Mouse (Mus musculus): ENCODE results near the gene Dnah17. TPM values are rescaled to one million over a fixed set of nuclear protein-coding genes. Genes with fewer than 3 reads are reported as not detected.

Gene Dnah17
- polyA plus RNA-seq, 1 experiment from 2014 or later = 0.23 TPM

- Histone ChIP-seq H3K9me3 (no peaks in the 10 kb centered on the region), H3K4me2 (replicated peaks) (no peak overlapping the region), H3K27ac (no peak overlapping the region), H3K36me3 (no peaks in the 10 kb centered on the region), H3K27me3 (no peaks in the 10 kb centered on the region), H3K4me3 (no peak overlapping the region), H3K9ac (no peak overlapping the region), H3K4me1 (no peaks in the 10 kb centered on the region)
- ATAC-seq (ENCODE audit: insufficient number of reproducible peaks, insufficient read depth, low FRiP score, low TSS enrichment) = no peak
- WGBS = 80% methylated on average over 16 of the region's 16 CpGs
These were observed 80.3 kb downstream of the Dnah17 start for GRCm38 (mm10) chr11:118050174-118050573.

GRCm38 (mm10) chr11:118049641-118050040 lies 80.8 kb downstream of the Dnah17 start:
- Histone ChIP-seq H3K4me2 (replicated peaks) (no peak overlapping the region), H3K36me3 (no peaks in the 10 kb centered on the region), H3K4me1 (no peaks in the 10 kb centered on the region), H3K27me3 (no peaks in the 10 kb centered on the region), H3K27ac (no peak overlapping the region), H3K9ac (no peak overlapping the region), H3K9me3 (no peaks in the 10 kb centered on the region), H3K4me3 (no peak overlapping the region)
- 29% methylated on average over 8 of the region's 8 CpGs for WGBS
- no peak for ATAC-seq (ENCODE audit: insufficient number of reproducible peaks, insufficient read depth, low FRiP score, low TSS enrichment)

DNA sequence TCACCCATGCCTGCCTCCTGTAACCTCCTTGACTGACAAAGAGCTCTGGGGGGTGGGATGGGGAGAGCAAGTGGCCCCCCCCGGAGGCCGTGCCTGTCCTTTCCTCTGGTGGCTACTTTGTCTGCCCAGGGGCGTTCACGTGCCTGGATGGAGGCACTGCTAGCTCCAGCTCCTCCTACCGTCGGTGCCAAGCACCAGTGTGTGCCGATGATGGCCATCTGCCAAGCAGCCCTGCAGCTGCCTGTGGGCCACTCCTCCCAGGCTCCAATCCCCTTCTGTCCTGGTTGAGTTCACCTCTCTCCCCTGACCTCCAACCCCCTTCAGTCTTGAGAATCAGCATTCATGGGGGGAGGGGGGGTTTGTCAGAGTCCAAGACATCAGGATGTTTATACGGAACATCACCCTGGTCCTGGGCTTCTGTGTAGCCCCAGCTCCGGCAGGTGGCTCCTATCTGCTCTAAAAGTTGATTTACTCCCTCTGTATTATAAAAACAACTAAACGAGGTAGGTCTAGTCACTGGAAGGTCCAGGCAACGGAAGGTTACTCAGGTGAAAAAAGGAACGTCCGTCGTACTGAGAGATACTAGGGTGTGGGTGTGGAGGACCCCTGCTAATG lies 87.0 kb downstream of the Dnah17 start:
- Histone ChIP-seq H3K9me3 (no peaks in the 10 kb centered on the region), H3K4me3 (no peak overlapping the region), H3K9ac (no peak overlapping the region), H3K36me3 (no peaks in the 10 kb centered on the region), H3K27me3 (no peaks in the 10 kb centered on the region), H3K4me2 (replicated peaks) (no peak overlapping the region), H3K4me1 (no peaks in the 10 kb centered on the region), H3K27ac (no peak overlapping the region)
- WGBS = 67% methylated on average over 14 of the region's 14 CpGs
- no peak for ATAC-seq (ENCODE audit: insufficient number of reproducible peaks, insufficient read depth, low FRiP score, low TSS enrichment)

DNA sequence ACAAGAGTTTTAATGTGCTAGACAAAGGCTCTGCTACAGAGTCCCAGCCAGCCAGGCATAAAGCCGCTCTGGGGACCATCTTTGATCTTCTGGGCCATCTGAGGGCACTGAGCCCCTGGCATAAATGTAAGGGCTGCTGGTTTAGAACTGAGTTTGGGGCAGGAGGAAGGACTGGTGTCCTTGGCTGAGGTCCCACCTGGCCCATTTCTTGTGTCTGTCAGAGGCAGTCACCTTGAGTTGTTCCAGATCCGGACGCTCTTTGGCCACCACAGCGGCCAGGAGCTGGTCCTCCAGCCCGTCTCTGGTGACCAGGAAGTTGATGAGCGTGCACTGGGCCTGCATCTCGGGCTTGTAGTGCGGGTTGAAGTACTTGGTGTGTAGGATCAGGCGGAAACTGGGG lies 87.6 kb downstream of the Dnah17 start:
- Histone ChIP-seq H3K9me3 (no peaks in the 10 kb centered on the region), H3K4me2 (replicated peaks) (no peak overlapping the region), H3K27me3 (no peaks in the 10 kb centered on the region), H3K27ac (no peak overlapping the region), H3K36me3 (no peaks in the 10 kb centered on the region), H3K4me3 (no peak overlapping the region), H3K9ac (no peak overlapping the region), H3K4me1 (no peaks in the 10 kb centered on the region)
- WGBS = 91% methylated on average over 9 of the region's 9 CpGs
- ATAC-seq (ENCODE audit: insufficient number of reproducible peaks, insufficient read depth, low FRiP score, low TSS enrichment) = no peak

GRCm38 (mm10) chr11:118035068-118035467 lies 95.4 kb downstream of the Dnah17 start:
- Histone ChIP-seq H3K9me3 (no peaks in the 10 kb centered on the region), H3K36me3 (peaks cover 10% of the 10 kb centered on the region; the same call in 1 of the 2 replicates), H3K27ac (no peak overlapping the region), H3K4me2 (replicated peaks) (no peak overlapping the region), H3K27me3 (no peaks in the 10 kb centered on the region), H3K9ac (no peak overlapping the region), H3K4me3 (no peak overlapping the region), H3K4me1 (no peaks in the 10 kb centered on the region)
- 73% methylated on average over 9 of the region's 9 CpGs for WGBS
- no peak for ATAC-seq (ENCODE audit: insufficient number of reproducible peaks, insufficient read depth, low FRiP score, low TSS enrichment)

DNA sequence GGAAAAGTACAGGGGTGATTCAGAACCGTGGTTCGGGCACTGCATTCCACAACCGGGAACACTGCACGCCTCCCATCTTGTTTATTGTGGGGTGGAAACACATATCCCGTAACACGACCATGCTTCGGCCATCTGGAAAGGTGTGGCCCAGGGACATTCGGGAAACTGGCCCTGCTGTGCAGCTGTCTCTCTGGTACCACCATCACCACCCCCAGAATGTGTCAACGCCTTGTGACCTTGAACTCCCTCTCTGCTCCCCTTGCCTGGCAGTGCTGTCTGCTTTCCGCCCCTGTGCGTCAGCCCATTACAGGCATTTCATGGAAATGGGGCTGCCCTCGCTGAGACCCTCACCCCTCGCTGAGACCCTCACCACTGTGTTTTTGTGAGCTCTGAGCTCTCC lies 96.0 kb downstream of the Dnah17 start:
- Histone ChIP-seq H3K4me3 (no peak overlapping the region), H3K27ac (no peak overlapping the region), H3K9me3 (no peaks in the 10 kb centered on the region), H3K9ac (no peak overlapping the region), H3K36me3 (peaks cover 10% of the 10 kb centered on the region; the same call in 1 of the 2 replicates), H3K4me1 (no peaks in the 10 kb centered on the region), H3K4me2 (replicated peaks) (no peak overlapping the region), H3K27me3 (no peaks in the 10 kb centered on the region)
- 77% methylated on average over 13 of the region's 13 CpGs for WGBS
- ATAC-seq (ENCODE audit: insufficient number of reproducible peaks, insufficient read depth, low FRiP score, low TSS enrichment) = no peak

GRCm38 (mm10) chr11:118031134-118031533 lies 99.3 kb downstream of the Dnah17 start:
- peaks cover 13% of the 10 kb centered on the region; the same call in 1 of the 2 replicates for H3K36me3 ChIP-seq
- H3K4me1 ChIP-seq = no peaks in the 10 kb centered on the region
- H3K9ac ChIP-seq = no peak overlapping the region
- no peak overlapping the region for H3K4me2 ChIP-seq (replicated peaks)
- no peak overlapping the region for H3K27ac ChIP-seq
- no peaks in the 10 kb centered on the region for H3K27me3 ChIP-seq
- no peaks in the 10 kb centered on the region for H3K9me3 ChIP-seq
- WGBS = 96% methylated on average over 9 of the region's 9 CpGs
- ATAC-seq (ENCODE audit: insufficient number of reproducible peaks, insufficient read depth, low FRiP score, low TSS enrichment) = no peak
- H3K4me3 ChIP-seq = no peak overlapping the region

GRCm38 (mm10) chr11:118029170-118029569 lies 101.3 kb downstream of the Dnah17 start:
- Histone ChIP-seq H3K9me3 (no peaks in the 10 kb centered on the region), H3K36me3 (peaks cover 27% of the 10 kb centered on the region), H3K27me3 (no peaks in the 10 kb centered on the region), H3K9ac (no peak overlapping the region), H3K27ac (no peak overlapping the region), H3K4me3 (no peak overlapping the region), H3K4me1 (no peaks in the 10 kb centered on the region), H3K4me2 (replicated peaks) (no peak overlapping the region)
- 89% methylated on average over 6 of the region's 6 CpGs for WGBS
- ATAC-seq (ENCODE audit: insufficient number of reproducible peaks, insufficient read depth, low FRiP score, low TSS enrichment) = no peak

- ATAC-seq (ENCODE audit: insufficient number of reproducible peaks, insufficient read depth, low FRiP score, low TSS enrichment) = no peak
- H3K4me1 ChIP-seq = no peaks in the 10 kb centered on the region
- no peak overlapping the region for H3K4me3 ChIP-seq
- no peaks in the 10 kb centered on the region for H3K9me3 ChIP-seq
- H3K4me2 ChIP-seq (replicated peaks) = no peak overlapping the region
- no peak overlapping the region for H3K9ac ChIP-seq
- H3K36me3 ChIP-seq = peaks cover 53% of the 10 kb centered on the region
- WGBS = 54% methylated on average over 2 of the region's 2 CpGs
- no peak overlapping the region for H3K27ac ChIP-seq
- no peaks in the 10 kb centered on the region for H3K27me3 ChIP-seq
These were observed 106.3 kb downstream of the Dnah17 start for GRCm38 (mm10) chr11:118024111-118024510.

DNA sequence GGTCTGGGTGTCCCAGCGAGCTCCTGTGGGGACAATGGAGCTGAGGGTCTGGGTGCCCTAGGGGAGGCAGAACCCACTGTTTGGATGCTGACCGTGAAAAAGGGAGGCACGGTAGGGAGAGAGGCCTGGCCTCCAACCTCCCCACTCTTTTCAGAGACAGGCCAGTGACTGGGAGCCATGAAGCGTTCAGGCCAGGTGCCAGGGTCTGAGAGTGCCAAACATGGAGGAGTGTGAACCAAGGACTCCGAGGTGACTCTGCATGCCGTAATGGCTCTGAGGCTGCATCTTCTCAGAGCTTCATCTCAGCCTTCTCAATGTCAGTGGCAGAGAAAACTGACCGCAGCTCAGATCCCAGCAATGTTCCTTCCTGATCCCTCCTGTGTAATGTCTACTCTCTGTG lies 107.0 kb downstream of the Dnah17 start:
- Histone ChIP-seq H3K9ac (no peak overlapping the region), H3K27ac (no peak overlapping the region), H3K27me3 (no peaks in the 10 kb centered on the region), H3K9me3 (no peaks in the 10 kb centered on the region), H3K4me3 (no peak overlapping the region), H3K4me2 (replicated peaks) (no peak overlapping the region), H3K4me1 (no peaks in the 10 kb centered on the region), H3K36me3 (peaks cover 56% of the 10 kb centered on the region)
- WGBS = 94% methylated on average over 7 of the region's 7 CpGs
- ATAC-seq (ENCODE audit: insufficient number of reproducible peaks, insufficient read depth, low FRiP score, low TSS enrichment) = no peak

GRCm38 (mm10) chr11:118021806-118022205 lies 108.6 kb downstream of the Dnah17 start:
- Histone ChIP-seq H3K4me3 (no peak overlapping the region), H3K4me2 (replicated peaks) (no peak overlapping the region), H3K36me3 (peaks cover 67% of the 10 kb centered on the region), H3K27me3 (no peaks in the 10 kb centered on the region), H3K27ac (no peak overlapping the region), H3K4me1 (no peaks in the 10 kb centered on the region), H3K9me3 (no peaks in the 10 kb centered on the region), H3K9ac (no peak overlapping the region)
- no peak for ATAC-seq (ENCODE audit: insufficient number of reproducible peaks, insufficient read depth, low FRiP score, low TSS enrichment)
- WGBS = 83% methylated on average over 1 of the region's 1 CpGs

GRCm38 (mm10) chr11:118018328-118018727 lies 112.1 kb downstream of the Dnah17 start:
- 95% methylated on average over 4 of the region's 4 CpGs for WGBS
- H3K9me3 ChIP-seq = no peaks in the 10 kb centered on the region
- H3K27me3 ChIP-seq = no peaks in the 10 kb centered on the region
- no peak for ATAC-seq (ENCODE audit: insufficient number of reproducible peaks, insufficient read depth, low FRiP score, low TSS enrichment)
- H3K36me3 ChIP-seq = peaks cover 68% of the 10 kb centered on the region
- H3K27ac ChIP-seq = no peak overlapping the region
- no peak overlapping the region for H3K4me2 ChIP-seq (replicated peaks)
- H3K4me3 ChIP-seq = no peak overlapping the region
- H3K4me1 ChIP-seq = 0 out of 2 replicates have a peak, but pooled peaks cover 6% of the 10 kb centered on the region
- H3K9ac ChIP-seq = no peak overlapping the region
